Mouse (Mus musculus): ENCODE measurements at regions not wholly inside any gene's neighbourhood (a gene's known extent, or its start where the extent isn't known, plus 50 kb on each side); places are given as distances from the start of the nearest gene placed in this dataset.

GRCm38 (mm10) chr15:62195440-62195839 is 1272.6 kb upstream of the A1bg start:
- Histone ChIP-seq H3K4me1 (ENCODE audit: control insufficient read depth in 2 of 2, insufficient read depth in 2 of 2, low read length in 2 of 2, poor library complexity in 1 of 2) (no peaks in the 10 kb centered on the region), H3K4me3 (ENCODE audit: insufficient read depth in 1 of 2, low read depth in 1 of 2, low read length in 2 of 2, poor library complexity in 1 of 2, severe bottlenecking in 1 of 2) (no peak overlapping the region), H3K9ac (ENCODE audit: insufficient read depth, low read depth, low read length, poor library complexity, severe bottlenecking) (no peak overlapping the region), H3K9me3 (ENCODE audit: control insufficient read depth, insufficient read depth, low read depth, low read length) (no peaks in the 10 kb centered on the region), H3K27ac (ENCODE audit: insufficient read depth, low read depth, low read length, poor library complexity, severe bottlenecking) (no peak overlapping the region), H3K36me3 (ENCODE audit: control insufficient read depth, insufficient read depth, low read length, poor library complexity, severe bottlenecking) (peaks cover 5% of the 10 kb centered on the region; the same call in 1 of the 2 replicates)
- in situ Hi-C loops (cut with MboI; ENCODE audit: low sequenced_read_pairs in 2 of 2, unreplicated experiment in 2 of 2): no loop called here
- no peak for DNase-seq (ENCODE audit: low read depth, low spot score)
- TF ChIP-seq ZC3H11A (IDR thresholded peaks at IDR 0.05; ENCODE audit: borderline replicate concordance, low read depth, low read length) (no peak), MAFK (IDR thresholded peaks at IDR 0.05; ENCODE audit: insufficient read depth, low read depth, low read length) (no peak), ZNF384 (IDR thresholded peaks at IDR 0.05; ENCODE audit: low read depth, low read length) (no peak), CHD2 (IDR thresholded peaks at IDR 0.05; ENCODE audit: low read depth, low read length) (no peak), HCFC1 (IDR thresholded peaks at IDR 0.05; ENCODE audit: borderline replicate concordance, insufficient read depth, low read length) (no peak)

GRCm38 (mm10) chr15:62192706-62193105 is 1269.9 kb upstream of the A1bg start:
- Histone ChIP-seq H3K4me3 (ENCODE audit: insufficient read depth in 1 of 2, low read depth in 1 of 2, low read length in 2 of 2, poor library complexity in 1 of 2, severe bottlenecking in 1 of 2) (no peak overlapping the region), H3K27ac (ENCODE audit: insufficient read depth, low read depth, low read length, poor library complexity, severe bottlenecking) (no peak overlapping the region), H3K36me3 (ENCODE audit: control insufficient read depth, insufficient read depth, low read length, poor library complexity, severe bottlenecking) (no peaks in the 10 kb centered on the region; the same call in 1 of the 2 replicates), H3K4me1 (ENCODE audit: control insufficient read depth in 2 of 2, insufficient read depth in 2 of 2, low read length in 2 of 2, poor library complexity in 1 of 2) (peaks cover 0 to 2% of the 10 kb centered on the region in 2 experiments; a peak in 1 of 4 replicates), H3K9ac (ENCODE audit: insufficient read depth, low read depth, low read length, poor library complexity, severe bottlenecking) (no peak overlapping the region), H3K9me3 (ENCODE audit: control insufficient read depth, insufficient read depth, low read depth, low read length) (no peaks in the 10 kb centered on the region)
- no peak for DNase-seq (ENCODE audit: low read depth, low spot score)
- in situ Hi-C loops (cut with MboI; ENCODE audit: low sequenced_read_pairs in 2 of 2, unreplicated experiment in 2 of 2): no loop called here
- no peak for TF ChIP-seq ZNF384 (IDR thresholded peaks at IDR 0.05; ENCODE audit: low read depth, low read length)
- TF ChIP-seq HCFC1 (IDR thresholded peaks at IDR 0.05; ENCODE audit: borderline replicate concordance, insufficient read depth, low read length): no peak
- TF ChIP-seq MAFK (IDR thresholded peaks at IDR 0.05; ENCODE audit: insufficient read depth, low read depth, low read length): no peak
- no peak for TF ChIP-seq ZC3H11A (IDR thresholded peaks at IDR 0.05; ENCODE audit: borderline replicate concordance, low read depth, low read length)
- TF ChIP-seq CHD2 (IDR thresholded peaks at IDR 0.05; ENCODE audit: low read depth, low read length): no peak

- Histone ChIP-seq H3K9ac (ENCODE audit: insufficient read depth, low read depth, low read length, poor library complexity, severe bottlenecking) (no peak overlapping the region), H3K4me1 (ENCODE audit: control insufficient read depth in 2 of 2, insufficient read depth in 2 of 2, low read length in 2 of 2, poor library complexity in 1 of 2) (peaks cover 0 to 2% of the 10 kb centered on the region in 2 experiments; a peak in 1 of 4 replicates), H3K36me3 (ENCODE audit: control insufficient read depth, insufficient read depth, low read length, poor library complexity, severe bottlenecking) (no peaks in the 10 kb centered on the region; the same call in 1 of the 2 replicates), H3K9me3 (ENCODE audit: control insufficient read depth, insufficient read depth, low read depth, low read length) (no peaks in the 10 kb centered on the region), H3K4me3 (ENCODE audit: insufficient read depth in 1 of 2, low read depth in 1 of 2, low read length in 2 of 2, poor library complexity in 1 of 2, severe bottlenecking in 1 of 2) (no peak overlapping the region), H3K27ac (ENCODE audit: insufficient read depth, low read depth, low read length, poor library complexity, severe bottlenecking) (no peak overlapping the region)
- in situ Hi-C loops (cut with MboI; ENCODE audit: low sequenced_read_pairs in 2 of 2, unreplicated experiment in 2 of 2): no loop called here
- TF ChIP-seq ZNF384 (IDR thresholded peaks at IDR 0.05; ENCODE audit: low read depth, low read length): no peak
- no peak for TF ChIP-seq CHD2 (IDR thresholded peaks at IDR 0.05; ENCODE audit: low read depth, low read length)
- TF ChIP-seq ZC3H11A (IDR thresholded peaks at IDR 0.05; ENCODE audit: borderline replicate concordance, low read depth, low read length): no peak
- TF ChIP-seq HCFC1 (IDR thresholded peaks at IDR 0.05; ENCODE audit: borderline replicate concordance, insufficient read depth, low read length): no peak
- TF ChIP-seq MAFK (IDR thresholded peaks at IDR 0.05; ENCODE audit: insufficient read depth, low read depth, low read length): no peak
- no peak for DNase-seq (ENCODE audit: low read depth, low spot score)
Measured at GRCm38 (mm10) chr15:62191641-62192040, 1268.8 kb upstream of the A1bg start.

GRCm38 (mm10) chr15:62190977-62191614 is 1268.3 kb upstream of the A1bg start:
- peaks cover 0 to 2% of the 10 kb centered on the region in 2 experiments; a peak in 1 of 4 replicates for H3K4me1 ChIP-seq (ENCODE audit: control insufficient read depth in 2 of 2, insufficient read depth in 2 of 2, low read length in 2 of 2, poor library complexity in 1 of 2)
- H3K36me3 ChIP-seq (ENCODE audit: control insufficient read depth, insufficient read depth, low read length, poor library complexity, severe bottlenecking): no peaks in the 10 kb centered on the region; the same call in 1 of the 2 replicates
- no peak overlapping the region for H3K27ac ChIP-seq (ENCODE audit: insufficient read depth, low read depth, low read length, poor library complexity, severe bottlenecking)
- H3K4me3 ChIP-seq (ENCODE audit: insufficient read depth in 1 of 2, low read depth in 1 of 2, low read length in 2 of 2, poor library complexity in 1 of 2, severe bottlenecking in 1 of 2): no peak overlapping the region
- no peak for TF ChIP-seq ZNF384 (IDR thresholded peaks at IDR 0.05; ENCODE audit: low read depth, low read length)
- TF ChIP-seq MAFK (IDR thresholded peaks at IDR 0.05; ENCODE audit: insufficient read depth, low read depth, low read length): no peak
- TF ChIP-seq CHD2 (IDR thresholded peaks at IDR 0.05; ENCODE audit: low read depth, low read length): no peak
- DNase-seq (ENCODE audit: low read depth, low spot score): no peak
- H3K9ac ChIP-seq (ENCODE audit: insufficient read depth, low read depth, low read length, poor library complexity, severe bottlenecking): no peak overlapping the region
- in situ Hi-C loops (cut with MboI; ENCODE audit: low sequenced_read_pairs in 2 of 2, unreplicated experiment in 2 of 2): no loop called here
- no peaks in the 10 kb centered on the region for H3K9me3 ChIP-seq (ENCODE audit: control insufficient read depth, insufficient read depth, low read depth, low read length)

Measured in ES-E14 (cell line).